Mouse (Mus musculus) neural tube, embryonic 11.5 days (tissue): ENCODE results near the gene Polr2i. TPM values are rescaled to one million over a fixed set of nuclear protein-coding genes. Genes with fewer than 3 reads are reported as not detected.
"Not testable (repeated sequence)": the region's sequence is repeated elsewhere in the genome, so short reads cannot be mapped to it uniquely, and the experiment has no call there.

ENCODE experiments used
- ATAC-seq: fragments of 200-750 bp; cut with Nextera tagmentation; 2 replicates; pipeline ENCODE4 v1.8.0; 2017; ENCODE audit warnings: moderate number of reproducible peaks, mild to moderate bottlenecking, moderate TSS enrichment, moderate library complexity; ENCODE audit not compliant: insufficient read depth, low FRiP score, low TSS enrichment
- DNase-seq: peaks from one replicate; pipeline ENCODE4 v3.0.0-alpha.2; 2015; ENCODE audit warnings: low spot score
- H3K27ac ChIP-seq: fragments of 300-500 bp; sonication (generic); 2 replicates; pipeline ENCODE4 v1.5.1; 2014; ENCODE audit warnings: low read depth, mild to moderate bottlenecking, low read length
- H3K27me3 ChIP-seq: fragments of 300-500 bp; sonication (generic); 2 replicates; pipeline ENCODE4 v1.6.1; 2014; ENCODE audit warnings: mild to moderate bottlenecking, low read length, mixed read lengths; ENCODE audit not compliant: control insufficient read depth, insufficient read depth
- H3K36me3 ChIP-seq: fragments of 300-500 bp; sonication (generic); 2 replicates; pipeline ENCODE4 v1.6.1; 2014; ENCODE audit warnings: mild to moderate bottlenecking, low read length, moderate library complexity, mixed read lengths; ENCODE audit not compliant: control insufficient read depth, insufficient read depth
- H3K4me1 ChIP-seq: fragments of 300-500 bp; sonication (generic); 2 replicates; pipeline ENCODE4 v1.6.1; 2014; ENCODE audit warnings: low read length, mixed read lengths; ENCODE audit not compliant: control insufficient read depth, insufficient read depth
- H3K4me2 ChIP-seq: fragments of 300-500 bp; sonication (generic); 2 replicates; pipeline ENCODE4 v1.6.1; 2014; ENCODE audit warnings: low read depth, mild to moderate bottlenecking, moderate library complexity
- H3K4me3 ChIP-seq: fragments of 300-500 bp; sonication (generic); 2 replicates; pipeline ENCODE4 v1.5.1; 2014; ENCODE audit warnings: low read depth, low read length
- H3K9ac ChIP-seq: fragments of 300-500 bp; sonication (generic); 2 replicates; pipeline ENCODE4 v1.6.1; 2014; ENCODE audit warnings: mild to moderate bottlenecking, low read length
- H3K9me3 ChIP-seq: fragments of 300-500 bp; sonication (generic); 2 replicates; pipeline ENCODE4 v1.6.1; 2016; ENCODE audit warnings: low read length; ENCODE audit not compliant: control insufficient read depth
- WGBS: fragments of 180-500 bp; shearing (Covaris S2); extraction: QIAGEN DNeasy Blood & Tissue Kit; methylation state at CpG from one replicate; pipeline ENCODE4 v1.1.7; 2014; 5-methylcytosine and 5-hydroxymethylcytosine counted together
- polyA plus RNA-seq: library from polyadenylated mRNA; unstranded; fragments of >200 nt; fragmentation: Nextera tagmentation; extraction: Ambion mirVana; gene quantifications from 2 replicates; pipeline ENCODE4 v1.2.1, GENCODE M21; 2014

Gene Polr2i
- 179 and 195 TPM in 2 replicates for polyA plus RNA-seq

DNA sequence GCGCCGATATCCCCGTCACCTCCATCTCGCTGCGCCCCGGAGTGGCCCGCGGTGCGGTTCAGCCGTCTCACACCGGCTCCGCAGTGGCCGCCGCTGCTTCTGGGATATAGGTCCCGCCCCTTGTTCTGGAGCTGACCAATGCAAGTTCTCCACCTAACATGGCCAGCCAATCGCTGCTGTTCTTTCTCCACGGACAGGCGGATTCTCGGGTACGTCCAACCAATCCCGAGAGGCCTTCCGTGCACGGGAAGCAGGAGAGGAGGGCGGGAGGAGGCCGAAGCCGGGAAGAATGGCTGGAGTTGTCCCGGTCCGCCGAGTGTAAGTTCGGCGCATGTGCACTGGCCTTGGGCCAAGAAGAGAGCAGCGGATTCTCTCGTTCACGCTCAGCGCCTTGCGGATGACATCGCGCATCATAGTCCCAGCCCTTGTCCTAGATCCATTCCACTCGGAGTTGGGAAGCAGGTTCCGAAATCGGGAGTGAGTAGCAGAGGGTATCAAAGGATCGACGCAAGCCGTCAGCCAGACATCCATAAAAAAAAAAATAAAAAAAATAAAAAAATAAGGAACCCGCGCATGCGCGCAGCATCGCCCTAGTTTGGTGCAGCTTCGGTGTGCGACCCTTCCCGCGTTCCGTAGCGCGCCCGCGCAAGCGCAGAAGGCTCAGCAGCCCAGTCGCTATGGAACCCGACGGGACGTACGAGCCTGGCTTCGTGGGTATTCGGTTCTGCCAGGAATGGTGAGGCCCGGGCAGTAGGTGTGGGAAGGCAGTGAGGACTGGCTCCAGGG is at the start of gene Polr2i, which contains the start of gene Tbcb:
Gene Polr2i, plus strand, starts transcription at position 280 of the 786 bp plus-strand sequence.
Gene Tbcb, minus strand, starts transcription at position 604 of the 786 bp plus-strand sequence.
- peaks cover 9% of the 10 kb centered on the region for H3K36me3 ChIP-seq
- H3K4me2 ChIP-seq, result peak within 1 kb of the TSS; percentile 73
- H3K9ac ChIP-seq, result peak within 1 kb of the TSS; percentile 73
- no peaks in the 10 kb centered on the region for H3K9me3 ChIP-seq
- H3K4me1 ChIP-seq, result peaks cover 10% of the 10 kb centered on the region
- ATAC-seq (peak; percentile 96), DNase-seq (peak; percentile 97)
- H3K27me3 ChIP-seq, result no peaks in the 10 kb centered on the region
- H3K27ac ChIP-seq, result peak within 1 kb of the TSS; percentile 81
- under 1% methylated on average over 67 of the region's 67 CpGs for WGBS
- H3K4me3 ChIP-seq, result peak within 1 kb of the TSS; percentile 74

DNA sequence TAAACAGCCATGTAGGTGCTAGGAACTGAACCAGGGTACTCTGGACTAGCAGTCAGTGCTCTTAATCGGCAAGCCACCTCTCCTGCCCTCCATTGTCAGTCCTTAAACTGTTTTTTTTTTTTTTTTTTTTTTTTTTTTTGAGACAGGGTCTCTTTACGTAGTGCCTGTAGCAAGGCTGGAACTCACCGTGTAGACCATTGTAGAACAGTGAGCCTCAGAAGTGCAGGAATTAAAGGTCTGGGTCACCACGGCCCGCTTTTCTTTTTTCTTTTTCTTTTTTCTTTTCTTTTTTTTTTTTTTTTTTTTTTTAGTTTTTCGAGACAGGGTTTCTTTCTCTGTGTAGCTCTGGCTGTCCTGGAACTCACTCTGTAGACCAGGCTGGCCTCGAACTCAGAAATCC is 48.6 kb upstream of the Polr2i start:
- 83% methylated on average over 7 of the region's 7 CpGs for WGBS
- not testable (repeated sequence) for H3K9ac ChIP-seq, ATAC-seq, H3K4me2 ChIP-seq, H3K27ac ChIP-seq, H3K4me3 ChIP-seq, H3K4me1 ChIP-seq, H3K9me3 ChIP-seq, H3K27me3 ChIP-seq, H3K36me3 ChIP-seq, DNase-seq

GRCm38 (mm10) chr7:30183879-30184289 is 47.9 kb upstream of the Polr2i start, which contains the start of gene Cox7a1:
Cox7a1 (plus strand) TSS chr7:30184144.
- H3K9me3 ChIP-seq, result no peaks in the 10 kb centered on the region
- H3K4me1 ChIP-seq, result 0 out of 2 replicates have a peak, but pooled peaks cover 3% of the 10 kb centered on the region
- 0 out of 2 replicates have a peak, but pooled peaks cover 4% of the 10 kb centered on the region for H3K36me3 ChIP-seq
- H3K27me3 ChIP-seq, result no peaks in the 10 kb centered on the region
- ATAC-seq (peak; percentile 64), DNase-seq (peak; percentile 77)
- H3K4me3 ChIP-seq, result 0 out of 2 replicates have a peak within 1 kb of the TSS, but pooled peaks have one; percentile 13
- peak within 1 kb of the TSS; percentile 43 for H3K4me2 ChIP-seq
- H3K9ac ChIP-seq, result peak within 1 kb of the TSS; percentile 29; the same call in 1 of the 2 replicates
- no peak within 1 kb of the TSS for H3K27ac ChIP-seq
- 2% methylated on average over 11 of the region's 11 CpGs for WGBS

GRCm38 (mm10) chr7:30184641-30185348 is 47.0 kb upstream of the Polr2i start:
- Histone ChIP-seq H3K9ac (no peak overlapping the region), H3K27me3 (no peaks in the 10 kb centered on the region), H3K4me1 (0 out of 2 replicates have a peak, but pooled peaks cover 3% of the 10 kb centered on the region), H3K4me3 (no peak overlapping the region), H3K36me3 (0 out of 2 replicates have a peak, but pooled peaks cover 7% of the 10 kb centered on the region), H3K9me3 (no peaks in the 10 kb centered on the region), H3K27ac (no peak overlapping the region), H3K4me2 (no peak overlapping the region)
- no peak for DNase-seq
- WGBS, result 76% methylated on average over 13 of the region's 13 CpGs
- ATAC-seq, result no peak

DNA sequence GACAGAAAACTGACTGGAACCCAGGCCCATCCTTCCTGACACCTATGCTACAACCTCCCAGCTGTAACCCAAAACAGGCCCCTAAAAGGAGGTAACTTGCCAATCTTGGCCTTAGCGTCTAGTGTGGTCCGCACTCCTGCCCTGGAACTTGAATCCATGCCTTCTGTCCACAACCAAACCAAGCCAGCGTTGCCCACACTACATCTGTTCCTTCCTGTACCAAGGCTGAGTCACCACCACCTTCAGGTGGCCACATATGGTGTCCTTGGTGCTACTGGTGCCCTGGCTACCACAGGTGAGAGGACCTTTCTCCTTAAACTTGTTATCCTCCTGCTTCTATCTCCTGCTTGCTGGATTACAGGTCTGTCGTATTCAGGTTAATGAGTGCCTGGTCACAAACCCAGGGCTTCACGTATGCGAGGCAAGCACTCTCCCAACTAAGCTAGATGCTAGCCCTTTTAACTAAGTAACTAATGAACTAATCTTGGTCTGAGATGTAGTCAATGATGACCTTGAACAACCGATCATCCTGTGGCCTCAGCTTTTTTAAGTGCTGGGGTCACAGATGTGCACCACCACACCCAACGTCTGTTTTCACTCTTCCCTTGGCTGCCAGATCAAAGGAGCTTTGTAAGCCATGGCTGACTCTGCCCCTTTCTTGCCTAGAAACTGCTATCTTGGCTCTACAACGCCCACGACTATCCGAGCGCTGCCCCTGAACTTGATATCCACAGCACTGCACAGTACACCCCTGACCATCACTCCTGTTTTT is 43.2 kb upstream of the Polr2i start:
- DNase-seq (no peak), ATAC-seq (no peak)
- no peak overlapping the region for H3K4me2 ChIP-seq
- no peaks in the 10 kb centered on the region for H3K27me3 ChIP-seq
- 87% methylated on average over 12 of the region's 12 CpGs for WGBS
- H3K9ac ChIP-seq, result no peak overlapping the region
- H3K36me3 ChIP-seq, result 0 out of 2 replicates have a peak, but pooled peaks cover 7% of the 10 kb centered on the region
- no peak overlapping the region for H3K4me3 ChIP-seq
- peaks cover 9% of the 10 kb centered on the region for H3K4me1 ChIP-seq
- no peak overlapping the region for H3K27ac ChIP-seq
- H3K9me3 ChIP-seq, result no peaks in the 10 kb centered on the region

DNA sequence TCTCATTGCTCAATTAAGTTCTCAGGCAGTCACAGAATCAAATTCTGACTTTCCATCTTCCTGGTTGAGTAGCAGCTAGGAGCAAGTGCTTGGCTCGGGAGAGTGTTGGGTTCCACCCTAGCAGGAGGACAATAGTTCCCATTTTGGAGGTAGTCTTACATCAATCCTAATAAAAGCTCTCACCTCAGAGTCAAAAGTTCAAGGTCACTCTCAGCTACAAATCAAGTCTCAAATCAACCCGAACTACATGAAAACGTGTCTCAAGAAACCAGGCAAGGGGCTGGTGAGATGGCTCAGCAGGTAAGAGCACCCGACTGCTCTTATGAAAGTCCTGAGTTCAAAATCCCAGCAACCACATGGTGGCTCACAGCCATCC is 42.6 kb upstream of the Polr2i start:
- Histone ChIP-seq H3K9ac (no peak overlapping the region), H3K27ac (no peak overlapping the region), H3K4me2 (no peak overlapping the region), H3K27me3 (no peaks in the 10 kb centered on the region), H3K9me3 (no peaks in the 10 kb centered on the region), H3K4me3 (no peak overlapping the region), H3K4me1 (peaks cover 8% of the 10 kb centered on the region), H3K36me3 (0 out of 2 replicates have a peak, but pooled peaks cover 7% of the 10 kb centered on the region)
- ATAC-seq, result no peak
- 90% methylated on average over 4 of the region's 4 CpGs for WGBS
- no peak for DNase-seq

GRCm38 (mm10) chr7:30192088-30192487 is 39.7 kb upstream of the Polr2i start:
- H3K36me3 ChIP-seq, result 0 out of 2 replicates have a peak, but pooled peaks cover 7% of the 10 kb centered on the region
- no peak overlapping the region for H3K4me3 ChIP-seq
- WGBS, result 90% methylated on average over 12 of the region's 12 CpGs
- no peak for DNase-seq
- no peak overlapping the region for H3K27ac ChIP-seq
- no peak overlapping the region for H3K4me2 ChIP-seq
- H3K27me3 ChIP-seq, result no peaks in the 10 kb centered on the region
- no peak overlapping the region for H3K9ac ChIP-seq
- peaks cover 7% of the 10 kb centered on the region for H3K4me1 ChIP-seq
- no peak for ATAC-seq
- no peaks in the 10 kb centered on the region for H3K9me3 ChIP-seq

DNA sequence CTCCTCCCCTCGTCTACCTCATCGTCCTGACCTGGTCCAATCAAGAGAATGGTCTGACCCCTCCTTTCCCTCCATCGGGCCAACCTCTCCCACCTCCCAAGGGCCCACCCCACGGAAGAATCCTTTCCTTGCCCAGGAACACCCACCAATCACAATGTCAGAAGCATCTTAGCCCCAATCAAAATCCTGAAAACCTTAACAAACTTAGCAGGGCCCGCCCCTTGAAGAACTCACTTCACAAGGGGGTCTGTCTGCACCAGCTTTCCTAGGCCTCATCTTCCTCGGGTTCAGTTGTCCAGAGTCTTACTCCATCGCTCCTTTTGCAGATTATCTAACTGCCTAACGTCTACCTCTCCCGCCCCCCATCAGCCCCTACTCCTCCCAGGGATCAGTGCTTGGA is 38.7 kb upstream of the Polr2i start:
- Histone ChIP-seq H3K4me3 (peak overlapping the region; percentile 66; the same call in 1 of the 2 replicates), H3K36me3 (0 out of 2 replicates have a peak, but pooled peaks cover 7% of the 10 kb centered on the region), H3K9me3 (no peaks in the 10 kb centered on the region), H3K9ac (no peak overlapping the region), H3K27me3 (no peaks in the 10 kb centered on the region), H3K4me1 (peaks cover 7% of the 10 kb centered on the region), H3K4me2 (peak overlapping the region; percentile 81), H3K27ac (no peak overlapping the region)
- DNase-seq, result no peak
- 14% methylated on average over 9 of the region's 9 CpGs for WGBS
- no peak for ATAC-seq
